ENCODE assay signal across 21 mouse cellular contexts in the genomic region with DNA sequence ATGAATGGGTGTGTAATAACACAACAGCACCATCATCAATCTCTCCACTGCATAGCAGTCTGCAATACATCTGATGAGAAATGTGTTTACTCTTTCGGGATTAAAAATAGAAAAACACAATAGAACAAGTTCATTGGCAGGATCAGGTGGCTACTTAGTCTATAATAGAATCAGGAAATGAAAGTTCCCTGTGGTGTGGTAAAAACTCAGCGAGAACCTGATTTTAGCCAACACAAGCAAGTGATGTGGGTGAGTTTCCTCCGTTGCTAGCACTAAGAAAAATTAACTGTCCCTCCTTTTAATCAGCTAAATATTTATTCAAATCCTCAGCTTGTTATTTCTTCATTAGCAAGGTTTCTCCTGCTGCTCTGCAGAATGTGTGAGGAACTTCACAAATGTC.
"Had no signal": no experiment of that assay in that cellular context is flagged by ENCODE, and none has a peak within 500 bp of the region (broad histone marks: within the 10 kb centered on the region; RNA-seq: fewer than 3 reads in every experiment).

No protein-coding gene starts in this region.

- H3K4me2 ChIP-seq: liver, embryonic 15.5 days; lung, embryonic 15.5 days; midbrain, embryonic 12.5 days; neural tube, embryonic 13.5 days; neural tube, embryonic 15.5 days had no signal

- DNase-seq: liver, postnatal 0 days; lung, adult 2 months; lung, postnatal 14 days; lung, postnatal 36 days; midbrain, embryonic 14.5 days; retina, postnatal 1 day; right cerebral cortex, adult 18-20 months; right cerebral cortex, postnatal 25 days; thymus, adult 18-20 months; thymus, postnatal 14 days; thymus, postnatal 36 days had no signal

- H3K36me3 ChIP-seq: liver, embryonic 15.5 days; lung, embryonic 15.5 days; midbrain, embryonic 10.5 days; midbrain, embryonic 12.5 days; neural tube, embryonic 13.5 days; neural tube, embryonic 15.5 days had no signal

- ATAC-seq: liver, postnatal 0 days; lung, postnatal 0 days; midbrain, embryonic 16.5 days had no signal

- H3K4me3 ChIP-seq: liver, embryonic 15.5 days; lung, embryonic 15.5 days; midbrain, embryonic 10.5 days; midbrain, embryonic 12.5 days; myocyte; neural tube, embryonic 13.5 days; neural tube, embryonic 15.5 days had no signal

- H3K9me3 ChIP-seq: liver, embryonic 15.5 days; lung, embryonic 15.5 days; midbrain, embryonic 10.5 days; midbrain, embryonic 12.5 days; neural tube, embryonic 13.5 days; neural tube, embryonic 15.5 days had no signal

- H3K4me1 ChIP-seq: liver, embryonic 15.5 days; lung, embryonic 15.5 days; neural tube, embryonic 15.5 days had no signal

- H3K9ac ChIP-seq: liver, embryonic 15.5 days; liver, postnatal 0 days; lung, embryonic 15.5 days; midbrain, embryonic 12.5 days; neural tube, embryonic 13.5 days; neural tube, embryonic 15.5 days had no signal

- H3K27ac ChIP-seq: liver, embryonic 15.5 days; lung, embryonic 15.5 days; macrophage; midbrain, embryonic 10.5 days; midbrain, embryonic 12.5 days; neural tube, embryonic 13.5 days; neural tube, embryonic 15.5 days had no signal

- H3K27me3 ChIP-seq: liver, embryonic 15.5 days; lung, embryonic 15.5 days; neural tube, embryonic 13.5 days; neural tube, embryonic 15.5 days had no signal
